26 mouse cellular contexts compared by ENCODE assay signal in the genomic region with DNA sequence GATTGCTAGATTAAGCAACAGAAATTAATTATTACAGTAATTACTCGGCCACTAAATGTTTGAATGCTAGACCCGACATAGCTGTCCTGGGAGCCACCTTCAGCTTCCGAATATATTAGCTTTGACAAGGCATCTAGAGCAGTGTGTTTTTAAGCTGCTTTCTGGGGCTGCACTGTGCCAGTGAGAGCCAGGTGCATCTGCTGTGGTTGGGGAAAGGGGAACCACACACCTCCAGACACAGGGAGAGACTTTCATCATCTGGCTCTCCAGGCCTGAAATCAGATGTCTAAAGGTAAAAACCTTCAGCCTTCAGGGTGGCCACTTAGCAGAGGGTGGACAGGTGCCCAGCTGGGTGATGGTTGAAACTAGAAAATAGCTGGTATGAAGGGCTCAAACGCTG.
DNase-seq lines count a peak whose midpoint lies in the region; ATAC-seq lines count a peak whose summit lies in the region.
"Had no signal": no experiment of that assay in that cellular context is flagged by ENCODE, and none has a peak within 500 bp of the region (broad histone marks: within the 10 kb centered on the region; RNA-seq: fewer than 3 reads in every experiment).

No protein-coding gene starts in this region.

- H3K36me3 ChIP-seq in heart, embryonic 12.5 days = no peaks in the 10 kb centered on the region
- H3K36me3 ChIP-seq in neural tube, embryonic 13.5 days = no peaks in the 10 kb centered on the region
- no peaks in the 10 kb centered on the region for H3K36me3 ChIP-seq in neural tube, embryonic 15.5 days
- H3K36me3 ChIP-seq in splenic B cell, adult 2 months (ENCODE audit: control insufficient read depth, insufficient read depth, low read length, poor library complexity, severe bottlenecking) = no peaks in the 10 kb centered on the region
- H3K36me3 ChIP-seq: embryonic facial prominence, embryonic 13.5 days; embryonic facial prominence, embryonic 15.5 days; forebrain, embryonic 10.5 days; forebrain, embryonic 12.5 days; G1E had no signal

- H3K4me1 ChIP-seq in heart, embryonic 12.5 days (replicated peaks) = no peaks in the 10 kb centered on the region
- peaks cover 20% of the 10 kb centered on the region for H3K4me1 ChIP-seq in neural tube, embryonic 13.5 days (replicated peaks)
- H3K4me1 ChIP-seq in neural tube, embryonic 15.5 days = peaks cover 16% of the 10 kb centered on the region
- H3K4me1 ChIP-seq: embryonic facial prominence, embryonic 13.5 days; embryonic facial prominence, embryonic 15.5 days had no signal

- ATAC-seq in heart, embryonic 12.5 days (ENCODE audit: insufficient number of reproducible peaks, low FRiP score) = no peak
- no peak for ATAC-seq in neural tube, embryonic 13.5 days (ENCODE audit: low read depth)
- no peak for ATAC-seq in neural tube, embryonic 15.5 days (ENCODE audit: low FRiP score)
- ATAC-seq: activated CD4-positive, CD25-positive, alpha-beta regulatory T cell, adult 4 months; forebrain, embryonic 14.5 days; forebrain, embryonic 16.5 days; Patski had no signal

- peaks cover 6% of the 10 kb centered on the region; the same call in 1 of the 2 replicates for H3K27me3 ChIP-seq in heart, embryonic 12.5 days (replicated peaks)
- H3K27me3 ChIP-seq in neural tube, embryonic 13.5 days = no peaks in the 10 kb centered on the region; the same call in 1 of the 2 replicates
- no peaks in the 10 kb centered on the region for H3K27me3 ChIP-seq in neural tube, embryonic 15.5 days (replicated peaks)
- H3K27me3 ChIP-seq in splenic B cell, adult 2 months (ENCODE audit: control insufficient read depth, insufficient read depth, low read length, poor library complexity, severe bottlenecking) = no peaks in the 10 kb centered on the region
- H3K27me3 ChIP-seq: embryonic facial prominence, embryonic 15.5 days; Patski had no signal

- H3K27ac ChIP-seq in heart, embryonic 12.5 days (ENCODE audit: poor library complexity, severe bottlenecking) = no peak overlapping the region
- H3K27ac ChIP-seq in neural tube, embryonic 13.5 days (replicated peaks) = no peak overlapping the region
- H3K27ac ChIP-seq in neural tube, embryonic 15.5 days (replicated peaks) = no peak overlapping the region
- H3K27ac ChIP-seq: embryonic facial prominence, embryonic 13.5 days; embryonic facial prominence, embryonic 15.5 days; forebrain, embryonic 10.5 days; forebrain, embryonic 12.5 days had no signal

- no peaks in the 10 kb centered on the region for H3K9me3 ChIP-seq in heart, embryonic 12.5 days (replicated peaks)
- H3K9me3 ChIP-seq in neural tube, embryonic 13.5 days = no peaks in the 10 kb centered on the region
- H3K9me3 ChIP-seq in neural tube, embryonic 15.5 days (replicated peaks) = no peaks in the 10 kb centered on the region
- H3K9me3 ChIP-seq: embryonic facial prominence, embryonic 13.5 days; embryonic facial prominence, embryonic 15.5 days; forebrain, embryonic 10.5 days; forebrain, embryonic 12.5 days had no signal

- H3K4me2 ChIP-seq in heart, embryonic 12.5 days = no peak overlapping the region
- no peak overlapping the region for H3K4me2 ChIP-seq in neural tube, embryonic 13.5 days
- H3K4me2 ChIP-seq in neural tube, embryonic 15.5 days = no peak overlapping the region
- H3K4me2 ChIP-seq: embryonic facial prominence, embryonic 13.5 days; embryonic facial prominence, embryonic 15.5 days; forebrain, embryonic 12.5 days had no signal

- peak; percentile 76 for DNase-seq in heart, adult 11 months
- peak; percentile 66 for DNase-seq in A20 (ENCODE audit: low read depth, low spot score)
- DNase-seq in splenic B cell, adult 2 months (ENCODE audit: low read depth, low spot score) = peak; percentile 14
- no peak for DNase-seq in left cerebral cortex, adult 8-10 months (ENCODE audit: low spot score in 2 of 2)
- DNase-seq: adrenal gland, adult 8-10 months; adrenal gland, postnatal 14 days; adrenal gland, postnatal 36 days; cerebellum, adult 11-12 months; cerebellum, adult 2 months; cerebellum, adult 9-10 months; cerebellum, postnatal 10 days; cerebellum, postnatal 36 days; embryo, embryonic 11 days had no signal

- no peak overlapping the region for H3K9ac ChIP-seq in heart, embryonic 12.5 days
- H3K9ac ChIP-seq in neural tube, embryonic 13.5 days = peak overlapping the region; percentile 8; the same call in 1 of the 2 replicates
- H3K9ac ChIP-seq in neural tube, embryonic 15.5 days (replicated peaks) = no peak overlapping the region
- H3K9ac ChIP-seq: embryonic facial prominence, embryonic 13.5 days; embryonic facial prominence, embryonic 15.5 days; forebrain, embryonic 12.5 days had no signal

- H3K4me3 ChIP-seq in heart, embryonic 12.5 days = no peak overlapping the region
- H3K4me3 ChIP-seq in neural tube, embryonic 13.5 days = no peak overlapping the region
- H3K4me3 ChIP-seq in neural tube, embryonic 15.5 days (replicated peaks) = no peak overlapping the region
- H3K4me3 ChIP-seq: embryonic facial prominence, embryonic 13.5 days; embryonic facial prominence, embryonic 15.5 days; erythroblast, embryonic 14.5 days; forebrain, embryonic 10.5 days; forebrain, embryonic 12.5 days had no signal

- 73% methylated on average over 4 of the region's 4 CpGs for WGBS in heart, embryonic 12.5 days
- 67% methylated on average over 4 of the region's 4 CpGs for WGBS in neural tube, embryonic 13.5 days
- WGBS in neural tube, embryonic 15.5 days = 45% methylated on average over 4 of the region's 4 CpGs

Comparison
In these comparisons a context has a peak if more than half of its experiments do, and no peak if none do; other contexts are left out.
1. DNase-seq: peak in heart, adult 11 months (single experiment), A20 (single experiment) and splenic B cell, adult 2 months (single experiment); none in left cerebral cortex, adult 8-10 months (0 of 2).